In genomic region chr8:19776311-19776710, GRCm38 (mm10) we compare ENCODE assay signal across 14 mouse cellular contexts. TPM values are rescaled to one million over a fixed set of nuclear protein-coding genes. Genes with fewer than 3 reads are reported as not detected.
"Had no signal": no experiment of that assay in that cellular context is flagged by ENCODE, and none has a peak within 500 bp of the region (broad histone marks: within the 10 kb centered on the region; RNA-seq: fewer than 3 reads in every experiment).

No protein-coding gene starts in this region.

RNA-seq across cellular contexts. Expression of gene 4930467E23Rik, which starts 46.9 kb away (rescaled TPM):
- total RNA-seq: neutrophil, adult 5-6 weeks had no signal
- polyA plus RNA-seq: neural tube, embryonic 12.5 days; neural tube, embryonic 13.5 days; neural tube, embryonic 14.5 days; neural tube, embryonic 15.5 days; small intestine, adult 2 months; spleen, adult 2 months; stomach, embryonic 14.5 days; stomach, embryonic 15.5 days; stomach, embryonic 16.5 days; stomach, postnatal 0 days; thymus, adult 2 months; thymus, postnatal 0 days; urinary bladder, adult 2 months had no signal
